Mouse (Mus musculus) CH12.LX (cell line): Measurements from ENCODE around the gene Aurkb. TPM values are rescaled to one million over a fixed set of nuclear protein-coding genes. Genes with fewer than 3 reads are reported as not detected.

Experiments
- DNase-seq: peaks from one replicate; pipeline ENCODE4 v3.0.0-alpha.2; 2013; ENCODE audit errors: extremely low read depth
- H3K27ac ChIP-seq: 2 replicates; pipeline ENCODE4 v1.5.1; 2012; ENCODE audit warnings: low read depth, mild to moderate bottlenecking, control low read depth, moderate library complexity; ENCODE audit not compliant: insufficient read depth
- H3K27me3 ChIP-seq: replicated peaks from 2 replicates; pipeline ENCODE3; 2012; ENCODE audit warnings: inconsistent platforms
- H3K36me3 ChIP-seq, 2 experiments: replicated peaks in 1 of 2; 2 replicates each; pipeline versions ENCODE3 to v1.6.1; 2012; ENCODE audit warnings: inconsistent platforms in 1 of 2, low read length in 1 of 2, mild to moderate bottlenecking in 1 of 2, mixed read lengths in 1 of 2, moderate library complexity in 1 of 2; ENCODE audit not compliant: control insufficient read depth in 1 of 2, insufficient read depth in 1 of 2
- H3K4me1 ChIP-seq, 2 experiments: 2 replicates each; pipeline ENCODE4 v1.6.1; 2012; ENCODE audit warnings: inconsistent platforms in 1 of 2, moderate library complexity in 1 of 2; ENCODE audit not compliant: insufficient read depth in 2 of 2, control insufficient read depth in 1 of 2
- H3K4me2 ChIP-seq: 2 replicates; pipeline ENCODE4 v1.6.1; 2012; ENCODE audit warnings: low read depth, mild to moderate bottlenecking, control low read depth; ENCODE audit not compliant: poor library complexity, insufficient read depth, severe bottlenecking
- H3K4me3 ChIP-seq, 3 experiments: fragments of 150-350 bp in 1 of 3; sonication (generic) in 1 of 3; replicated peaks in 1 of 3; 2 replicates each; pipeline versions ENCODE3 to v1.5.1; 2011 to 2012; ENCODE audit warnings: low read depth in 2 of 3, low read length in 2 of 3, mild to moderate bottlenecking in 2 of 3, moderate library complexity in 2 of 3, control low read depth in 1 of 3, improper control_type of control experiment in 1 of 3, inconsistent platforms in 1 of 3, mixed read lengths in 1 of 3; ENCODE audit not compliant: poor library complexity in 1 of 3
- H3K79me2 ChIP-seq: replicated peaks from 2 replicates; pipeline ENCODE4 v1.6.1; 2012; ENCODE audit warnings: mild to moderate bottlenecking, moderate library complexity; ENCODE audit not compliant: control insufficient read depth, poor library complexity, insufficient read depth, severe bottlenecking; ENCODE audit errors: extremely low read depth
- H3K9ac ChIP-seq: 2 replicates; pipeline ENCODE4 v1.6.1; 2012; ENCODE audit warnings: low read depth, mild to moderate bottlenecking, control low read depth, moderate library complexity; ENCODE audit not compliant: insufficient read depth
- H3K9me3 ChIP-seq: replicated peaks from 2 replicates; pipeline ENCODE3; 2012; ENCODE audit warnings: low read length, inconsistent platforms, mixed read lengths
- CHD1 ChIP-seq: IDR thresholded peaks from 2 replicates; pipeline ENCODE4 v1.6.1; 2012; ENCODE audit warnings: low read depth, low read length, improper control_type of control experiment, inconsistent platforms
- CTCF ChIP-seq, 2 experiments: IDR thresholded peaks in 1 of 2; conservative IDR thresholded peaks in 1 of 2; 2 replicates each; pipeline ENCODE4 v1.5.1; 2011 to 2012; ENCODE audit warnings: low read depth in 2 of 2, low read length in 2 of 2, improper control_type of control experiment in 1 of 2, inconsistent platforms in 1 of 2, mild to moderate bottlenecking in 1 of 2, moderate library complexity in 1 of 2
- E2F4 ChIP-seq: IDR thresholded peaks from 2 replicates; pipeline ENCODE4 v1.6.1; 2011; ENCODE audit warnings: low read depth, low read length, improper control_type of control experiment; ENCODE audit not compliant: insufficient replicate concordance
- ELF1 ChIP-seq: IDR thresholded peaks from 2 replicates; pipeline ENCODE4 v1.6.1; 2014; ENCODE audit warnings: low read depth, mild to moderate bottlenecking, inconsistent platforms, low read length, improper control_type of control experiment
- IRF4 ChIP-seq: IDR thresholded peaks from 2 replicates; pipeline ENCODE4 v1.6.1; 2014; ENCODE audit warnings: low read depth, mild to moderate bottlenecking, inconsistent platforms, low read length, improper control_type of control experiment
- JUND ChIP-seq: conservative IDR thresholded peaks from 2 replicates; pipeline ENCODE4 v1.6.1; 2011; ENCODE audit warnings: low read depth, low read length, improper control_type of control experiment
- MAX ChIP-seq: IDR thresholded peaks from 2 replicates; pipeline ENCODE4 v1.6.1; 2011; ENCODE audit warnings: low read length, improper control_type of control experiment
- MAZ ChIP-seq: IDR thresholded peaks from 2 replicates; pipeline ENCODE4 v1.6.1; 2012; ENCODE audit warnings: low read depth, mild to moderate bottlenecking, inconsistent platforms, low read length, improper control_type of control experiment, moderate library complexity
- NELFE ChIP-seq: IDR thresholded peaks from 2 replicates; pipeline ENCODE4 v1.6.1; 2011; ENCODE audit warnings: low read depth, low read length, improper control_type of control experiment
- NRF1 ChIP-seq: IDR thresholded peaks from 2 replicates; pipeline ENCODE4 v1.6.1; 2014; ENCODE audit warnings: low read depth, mild to moderate bottlenecking, inconsistent platforms, low read length, improper control_type of control experiment, moderate library complexity
- PAX5 ChIP-seq: IDR thresholded peaks from 2 replicates; pipeline ENCODE4 v1.6.1; 2012; ENCODE audit warnings: low read length, inconsistent platforms, mixed read lengths
- POLR2A ChIP-seq: IDR thresholded peaks from 2 replicates; pipeline ENCODE4 v1.6.1; 2011; ENCODE audit warnings: low read depth, mild to moderate bottlenecking, improper control_type of control experiment, low read length
- POLR2AphosphoS2 ChIP-seq: IDR thresholded peaks from 2 replicates; pipeline ENCODE4 v1.6.1; 2011; ENCODE audit warnings: low read depth, low read length, improper control_type of control experiment
- RCOR1 ChIP-seq: conservative IDR thresholded peaks from 2 replicates; pipeline ENCODE4 v1.6.1; 2012; ENCODE audit warnings: low read depth, mild to moderate bottlenecking, inconsistent platforms, low read length, improper control_type of control experiment
- SIN3A ChIP-seq: IDR thresholded peaks from 2 replicates; pipeline ENCODE4 v1.6.1; 2012; ENCODE audit warnings: low read length, improper control_type of control experiment, inconsistent platforms
- USF1 ChIP-seq: IDR thresholded peaks from 2 replicates; pipeline ENCODE4 v1.6.1; 2014; ENCODE audit warnings: low read depth, mild to moderate bottlenecking, inconsistent platforms, low read length, improper control_type of control experiment
- USF2 ChIP-seq: conservative IDR thresholded peaks from 2 replicates; pipeline ENCODE4 v1.6.1; 2011; ENCODE audit warnings: low read depth, low read length, improper control_type of control experiment
- ZC3H11A ChIP-seq: IDR thresholded peaks from 2 replicates; pipeline ENCODE4 v1.6.1; 2012; ENCODE audit warnings: low read depth, mild to moderate bottlenecking, inconsistent platforms, low read length, improper control_type of control experiment
- ZNF384 ChIP-seq: IDR thresholded peaks from 2 replicates; pipeline ENCODE4 v1.6.1; 2012; ENCODE audit warnings: low read depth, low read length, improper control_type of control experiment, inconsistent platforms
- dilution Hi-C: fragments of 300-500 bp; cut with MboI; formaldehyde crosslinking; loops from 2 replicates; pipeline ENCODE4 v1.14.3; 2020; ENCODE audit warnings: low sequenced_read_pairs; ENCODE audit not compliant: extremely low pct_unique_long_range_greater_than_20kb, extremely low pct_ligation_motif_present
- in situ Hi-C: fragments of 300-500 bp; cut with MboI; formaldehyde crosslinking; loops from 3 replicates; pipeline ENCODE4 v1.14.3; 2019; ENCODE audit warnings: low sequenced_read_pairs, low pct_ligation_motif_present, low pct_unique_long_range_greater_than_20kb, mixed read lengths
- polyA plus RNA-seq: library from polyadenylated mRNA; unstranded; fragments of >175 nt; gene quantifications from 2 replicates; pipeline ENCODE4 v1.2.1, GENCODE M21; 2012; ENCODE audit warnings: low read depth; ENCODE audit not compliant: insufficient read length
- total RNA-seq, 2 experiments: library from RNA; depleted of rRNA; stranded (reverse); fragments of 300-350 nt in 1 of 2; fragments of >200 nt in 1 of 2; gene quantifications; 2 replicates each; pipeline ENCODE4 v1.2.3; 2012 to 2014

The Aurkb gene
- total and polyA plus RNA-seq, 3 experiments, result 170 to 200 (median 190) TPM

- peak; percentile 49 for TF ChIP-seq NELFE
- peak; percentile 89 for TF ChIP-seq SIN3A
- peak; percentile 53 for TF ChIP-seq MAZ
- no peak for TF ChIP-seq USF2
- no peak for TF ChIP-seq CTCF (conservative IDR thresholded peaks at IDR 0.05 in 1 of 2, IDR thresholded peaks at IDR 0.05 in 1 of 2; ENCODE audit: low read depth in 2 of 2, low read length in 2 of 2)
- TF ChIP-seq NRF1, result no peak
- peak; percentile 64; the same call in 1 of the 2 replicates for TF ChIP-seq ELF1
- peak; percentile 99 for TF ChIP-seq IRF4
- TF ChIP-seq PAX5, result no peak
- no peak for TF ChIP-seq CHD1
- TF ChIP-seq POLR2AphosphoS2, result no peak
- no peak for TF ChIP-seq ZC3H11A
- no peak for TF ChIP-seq E2F4
- no peak for TF ChIP-seq USF1
These were observed 33.5 kb downstream of the Aurkb start (continued) for GRCm38 (mm10) chr11:69078805-69079438.

- no peaks in the 10 kb centered on the region for H3K36me3 ChIP-seq
- H3K79me2 ChIP-seq, result no peaks in the 10 kb centered on the region
- in situ Hi-C loops, result loop anchor here (25.0 kb wide), 1 partner anchor 932 kb away; the partner anchor contains the start of genes Acadvl, Dlg4 and Dvl2
- H3K27me3 ChIP-seq, result peaks cover 17% of the 10 kb centered on the region
- no peak overlapping the region for H3K4me2 ChIP-seq
- TF ChIP-seq ZNF384 (no peak), POLR2A (no peak), MAX (no peak), JUND (no peak)
- H3K9ac ChIP-seq, result no peak overlapping the region
- dilution Hi-C loops, result no loop called here
- H3K4me1 ChIP-seq, result peaks cover 17 to 43% of the 10 kb centered on the region in 2 experiments
- no peak overlapping the region for H3K27ac ChIP-seq
- no peak overlapping the region for H3K4me3 ChIP-seq
- DNase-seq, result no peak
- H3K9me3 ChIP-seq, result peaks cover 4% of the 10 kb centered on the region
These were observed 34.8 kb downstream of the Aurkb start for GRCm38 (mm10) chr11:69080102-69080854.

GRCm38 (mm10) chr11:69080855-69081222 is 35.4 kb downstream of the Aurkb start:
- no peak for DNase-seq
- H3K9ac ChIP-seq, result no peak overlapping the region
- H3K4me1 ChIP-seq, result peaks cover 17 to 42% of the 10 kb centered on the region in 2 experiments
- dilution Hi-C loops, result no loop called here
- TF ChIP-seq RCOR1, result no peak
- no peak for TF ChIP-seq MAZ
- TF ChIP-seq, all 38 proteins: peak for 0
- Histone ChIP-seq H3K4me2 (no peak overlapping the region), H3K27ac (no peak overlapping the region), H3K27me3 (peaks cover 17% of the 10 kb centered on the region), H3K4me3 (no peak overlapping the region), H3K9me3 (peaks cover 4% of the 10 kb centered on the region), H3K79me2 (no peaks in the 10 kb centered on the region), H3K36me3 (no peaks in the 10 kb centered on the region)
- in situ Hi-C loops, result loop anchor here (25.0 kb wide), 1 partner anchor 931 kb away; the partner anchor contains the start of genes Acadvl, Dlg4 and Dvl2
